Mouse (Mus musculus) ES-E14 (cell line): ENCODE results near the gene Ap5z1.

Experiments used
- CHD2 ChIP-seq: IDR thresholded peaks from 2 replicates; pipeline ENCODE4 v1.6.1; 2014; ENCODE audit warnings: mild to moderate bottlenecking, low read depth, low read length, inconsistent platforms
- HCFC1 ChIP-seq: IDR thresholded peaks from 2 replicates; pipeline ENCODE4 v1.6.1; 2012; ENCODE audit warnings: low read length, inconsistent platforms, borderline replicate concordance; ENCODE audit not compliant: insufficient read depth
- ZC3H11A ChIP-seq: IDR thresholded peaks from 2 replicates; pipeline ENCODE4 v1.6.1; 2012; ENCODE audit warnings: low read depth, mild to moderate bottlenecking, inconsistent platforms, low read length, borderline replicate concordance
- ZNF384 ChIP-seq: IDR thresholded peaks from 2 replicates; pipeline ENCODE4 v1.6.1; 2012; ENCODE audit warnings: low read depth, low read length, inconsistent platforms

DNA sequence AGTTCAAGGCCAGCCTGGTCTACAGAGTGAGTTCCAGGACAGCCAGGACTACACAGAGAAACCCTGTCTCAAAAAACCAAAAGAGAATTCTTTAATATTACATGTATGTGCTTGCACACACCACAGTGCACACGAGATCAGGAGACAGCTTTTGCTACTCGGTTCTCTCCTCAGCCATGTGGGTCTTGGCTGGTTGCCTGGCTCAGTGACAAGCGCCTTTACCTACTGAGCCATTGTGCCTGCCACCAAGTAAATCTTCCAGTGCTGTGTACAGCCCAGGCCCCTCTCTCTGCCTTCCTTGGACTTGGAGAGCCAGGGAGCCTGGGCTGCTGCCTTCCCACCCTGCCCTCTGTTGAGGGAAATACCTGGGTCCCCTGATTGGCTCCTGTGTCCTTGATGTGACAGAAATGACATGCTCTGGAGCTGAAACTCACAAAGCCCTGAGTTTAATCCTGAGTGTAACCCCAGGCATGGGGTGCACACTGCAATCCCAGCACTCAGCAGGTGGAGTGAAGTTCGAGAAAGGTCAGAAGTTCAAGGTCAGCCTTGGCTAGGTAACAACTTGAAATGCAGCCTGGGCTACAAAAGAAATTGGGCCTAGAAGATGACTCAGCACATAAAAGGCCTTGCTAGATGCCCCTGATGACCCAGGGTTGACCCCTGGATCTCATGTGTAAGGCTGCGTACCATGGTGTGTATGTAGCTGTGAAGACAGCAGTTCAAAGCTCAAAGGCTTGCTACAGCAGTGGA is 14.3 kb downstream of the Ap5z1 start:
- TF ChIP-seq CHD2 (0 out of 2 replicates have a peak, but pooled peaks have one; percentile 19), ZNF384 (no peak), ZC3H11A (no peak), HCFC1 (no peak)
